Mouse (Mus musculus): ENCODE measurements at regions not wholly inside any gene's neighbourhood (a gene's known extent, or its start where the extent isn't known, plus 50 kb on each side); places are given as distances from the start of the nearest gene placed in this dataset.

DNA sequence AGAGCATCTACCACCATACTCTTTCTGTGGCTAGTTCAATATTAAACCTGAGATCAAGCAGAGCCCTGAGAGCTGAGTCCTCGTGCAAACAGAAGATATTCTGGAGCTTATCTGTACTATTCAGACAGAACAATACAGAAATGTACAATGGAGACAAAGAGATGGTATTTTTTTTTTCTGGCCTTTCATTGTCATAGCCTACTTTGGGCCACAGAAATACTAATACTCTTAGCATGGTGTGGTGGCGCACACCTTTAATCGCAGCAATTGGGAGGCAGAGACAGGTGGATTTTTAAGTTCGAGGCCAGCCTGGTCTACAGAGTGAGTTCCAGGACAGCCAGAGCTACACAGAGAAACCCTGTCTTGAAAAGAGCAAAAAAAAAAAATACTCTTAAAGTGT lies 404.7 kb upstream of the Slitrk5 start:
- Histone ChIP-seq H3K27me3 (ENCODE audit: control insufficient read depth, insufficient read depth, low read length) (no peaks in the 10 kb centered on the region), H3K4me1 (replicated peaks; ENCODE audit: control insufficient read depth, insufficient read depth) (no peaks in the 10 kb centered on the region), H3K36me3 (ENCODE audit: control insufficient read depth, insufficient read depth, low read length) (no peaks in the 10 kb centered on the region), H3K9ac (ENCODE audit: low read length) (no peak overlapping the region), H3K4me2 (replicated peaks; ENCODE audit: low read depth) (no peak overlapping the region), H3K4me3 (ENCODE audit: low read depth, low read length) (no peak overlapping the region), H3K9me3 (ENCODE audit: control insufficient read depth, low read length) (no peaks in the 10 kb centered on the region), H3K27ac (replicated peaks) (no peak overlapping the region)
- DNase-seq (ENCODE audit: low spot score), result no peak
- WGBS, result 76% methylated on average over 4 of the region's 4 CpGs
- no peak for ATAC-seq (ENCODE audit: low FRiP score, low TSS enrichment)
- no peak for TF ChIP-seq EP300 (optimal IDR thresholded peaks at IDR 0.05)
- no peak for TF ChIP-seq CTCF (IDR thresholded peaks at IDR 0.05; ENCODE audit: low read depth)

DNA sequence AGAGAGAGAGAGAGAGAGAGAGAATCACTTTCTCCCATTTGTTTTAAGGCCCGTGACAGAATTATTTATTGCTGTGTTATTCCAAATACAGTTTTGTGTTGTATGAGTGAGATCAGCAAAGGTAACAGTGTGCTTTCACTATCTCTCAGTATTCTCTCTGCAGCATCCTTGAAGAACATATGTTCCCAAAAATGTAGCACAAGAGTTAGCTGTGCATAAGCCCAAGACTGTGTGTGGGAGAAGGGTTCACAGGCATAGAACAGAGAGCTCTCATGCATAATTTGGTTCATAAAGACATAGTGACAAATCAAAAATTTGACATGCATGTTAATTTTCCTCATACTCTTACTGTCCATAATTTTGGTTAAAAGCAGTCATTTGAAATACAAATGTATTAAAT lies 393.5 kb upstream of the Slitrk5 start:
- Histone ChIP-seq H3K4me3 (ENCODE audit: low read depth, low read length) (no peak overlapping the region), H3K36me3 (ENCODE audit: control insufficient read depth, insufficient read depth, low read length) (no peaks in the 10 kb centered on the region), H3K9me3 (ENCODE audit: control insufficient read depth, low read length) (no peaks in the 10 kb centered on the region), H3K27ac (replicated peaks) (no peak overlapping the region), H3K4me2 (replicated peaks; ENCODE audit: low read depth) (no peak overlapping the region), H3K27me3 (ENCODE audit: control insufficient read depth, insufficient read depth, low read length) (no peaks in the 10 kb centered on the region), H3K9ac (ENCODE audit: low read length) (no peak overlapping the region), H3K4me1 (replicated peaks; ENCODE audit: control insufficient read depth, insufficient read depth) (no peaks in the 10 kb centered on the region)
- TF ChIP-seq CTCF (IDR thresholded peaks at IDR 0.05; ENCODE audit: low read depth), result no peak
- no peak for TF ChIP-seq EP300 (optimal IDR thresholded peaks at IDR 0.05)
- DNase-seq (ENCODE audit: low spot score) (no peak), ATAC-seq (ENCODE audit: low FRiP score, low TSS enrichment) (no peak)
- 83% methylated on average over 1 of the region's 1 CpGs for WGBS

DNA sequence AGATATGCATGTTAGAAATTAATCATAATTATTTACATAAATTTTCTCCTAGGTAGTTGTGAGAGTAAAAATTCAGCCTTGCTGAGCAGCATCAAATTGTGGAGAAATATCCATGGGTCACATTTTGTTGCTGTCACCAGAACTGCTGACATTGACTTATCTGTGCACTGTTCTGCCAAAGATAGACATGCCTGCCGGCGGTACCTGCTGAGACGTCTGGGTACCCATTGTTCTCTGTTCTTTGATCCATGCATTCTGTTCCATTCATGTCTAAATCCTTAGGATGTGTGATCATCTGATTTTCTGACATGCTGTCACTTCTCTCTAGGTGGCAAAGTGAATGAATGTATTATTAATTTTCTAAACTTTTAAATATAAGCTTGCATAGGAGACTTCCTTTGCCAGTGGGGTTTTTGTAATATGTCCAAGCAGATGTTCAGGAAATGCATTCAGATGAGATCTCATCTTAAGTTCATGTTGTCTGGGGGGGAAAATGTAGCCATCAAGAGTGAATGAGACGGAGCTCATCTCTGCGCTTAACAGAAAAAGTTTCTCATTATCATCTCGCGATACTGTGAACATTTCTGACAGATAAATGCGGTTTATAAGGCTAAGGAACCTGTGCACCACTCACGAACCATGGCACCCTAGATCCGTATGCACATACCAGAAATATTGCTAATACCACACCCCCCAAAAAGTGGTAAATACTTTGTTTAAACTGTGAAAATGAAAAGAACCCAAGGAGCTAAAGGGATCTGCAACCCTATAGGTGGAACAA lies 391.0 kb upstream of the Slitrk5 start:
- ATAC-seq (ENCODE audit: low FRiP score, low TSS enrichment) (no peak), DNase-seq (ENCODE audit: low spot score) (no peak)
- H3K4me2 ChIP-seq (replicated peaks; ENCODE audit: low read depth), result no peak overlapping the region
- no peaks in the 10 kb centered on the region for H3K4me1 ChIP-seq (replicated peaks; ENCODE audit: control insufficient read depth, insufficient read depth)
- TF ChIP-seq EP300 (optimal IDR thresholded peaks at IDR 0.05), result no peak
- no peak for TF ChIP-seq CTCF (IDR thresholded peaks at IDR 0.05; ENCODE audit: low read depth)
- no peak overlapping the region for H3K4me3 ChIP-seq (ENCODE audit: low read depth, low read length)
- no peak overlapping the region for H3K27ac ChIP-seq (replicated peaks)
- no peak overlapping the region for H3K9ac ChIP-seq (ENCODE audit: low read length)
- H3K36me3 ChIP-seq (ENCODE audit: control insufficient read depth, insufficient read depth, low read length), result no peaks in the 10 kb centered on the region
- no peaks in the 10 kb centered on the region for H3K27me3 ChIP-seq (ENCODE audit: control insufficient read depth, insufficient read depth, low read length)
- 81% methylated on average over 10 of the region's 10 CpGs for WGBS
- H3K9me3 ChIP-seq (ENCODE audit: control insufficient read depth, low read length), result no peaks in the 10 kb centered on the region

DNA sequence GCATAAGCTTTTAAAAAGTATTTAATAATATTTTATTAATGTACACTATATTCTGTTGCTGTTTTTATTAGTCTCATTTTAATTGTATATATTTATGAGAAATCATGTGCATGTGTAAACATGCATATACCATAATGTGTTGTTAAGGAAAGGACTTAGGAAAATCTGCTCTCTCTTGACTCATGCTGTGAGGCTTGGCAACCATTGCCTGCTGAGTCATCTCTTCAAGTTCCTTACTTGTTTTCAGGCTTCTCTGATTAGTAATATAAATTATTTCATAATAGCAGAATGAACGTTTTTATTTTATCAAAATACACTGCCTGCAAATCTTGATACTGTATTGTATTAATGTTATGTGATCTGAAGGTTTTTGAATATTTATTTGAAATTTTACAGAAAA lies 388.9 kb upstream of the Slitrk5 start:
- H3K27ac ChIP-seq (replicated peaks), result no peak overlapping the region
- no peak overlapping the region for H3K4me3 ChIP-seq (ENCODE audit: low read depth, low read length)
- H3K4me1 ChIP-seq (replicated peaks; ENCODE audit: control insufficient read depth, insufficient read depth), result no peaks in the 10 kb centered on the region
- H3K36me3 ChIP-seq (ENCODE audit: control insufficient read depth, insufficient read depth, low read length), result no peaks in the 10 kb centered on the region
- H3K9ac ChIP-seq (ENCODE audit: low read length), result no peak overlapping the region
- H3K9me3 ChIP-seq (ENCODE audit: control insufficient read depth, low read length), result no peaks in the 10 kb centered on the region
- 26% methylated on average over 1 of the region's 1 CpGs for WGBS
- ATAC-seq (ENCODE audit: low FRiP score, low TSS enrichment), result no peak
- no peaks in the 10 kb centered on the region for H3K27me3 ChIP-seq (ENCODE audit: control insufficient read depth, insufficient read depth, low read length)
- DNase-seq (ENCODE audit: low spot score), result no peak
- no peak for TF ChIP-seq EP300 (optimal IDR thresholded peaks at IDR 0.05)
- no peak for TF ChIP-seq CTCF (IDR thresholded peaks at IDR 0.05; ENCODE audit: low read depth)
- no peak overlapping the region for H3K4me2 ChIP-seq (replicated peaks; ENCODE audit: low read depth)

DNA sequence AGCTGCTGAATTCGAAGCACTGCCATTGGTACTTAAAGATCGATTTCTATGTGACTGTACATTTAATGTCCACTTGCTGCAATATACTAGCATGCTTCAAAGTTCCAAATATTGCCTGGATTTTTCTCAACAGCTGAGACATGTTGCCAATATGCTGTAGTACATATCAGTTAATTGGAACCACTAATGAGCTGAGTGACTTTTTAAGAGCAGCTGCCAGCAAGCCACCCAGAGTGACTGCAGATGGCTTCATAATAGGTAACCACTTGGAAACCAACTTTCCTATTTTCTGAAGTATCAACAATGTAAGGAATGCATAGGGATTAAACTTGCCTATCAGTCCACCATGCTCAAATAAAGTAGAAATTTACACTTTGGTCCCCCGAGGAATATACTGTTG lies 379.4 kb upstream of the Slitrk5 start:
- no peaks in the 10 kb centered on the region for H3K27me3 ChIP-seq (ENCODE audit: control insufficient read depth, insufficient read depth, low read length)
- H3K9ac ChIP-seq (ENCODE audit: low read length), result no peak overlapping the region
- no peaks in the 10 kb centered on the region for H3K4me1 ChIP-seq (replicated peaks; ENCODE audit: control insufficient read depth, insufficient read depth)
- H3K36me3 ChIP-seq (ENCODE audit: control insufficient read depth, insufficient read depth, low read length), result no peaks in the 10 kb centered on the region
- H3K4me2 ChIP-seq (replicated peaks; ENCODE audit: low read depth), result no peak overlapping the region
- H3K4me3 ChIP-seq (ENCODE audit: low read depth, low read length), result no peak overlapping the region
- H3K27ac ChIP-seq (replicated peaks), result no peak overlapping the region
- no peaks in the 10 kb centered on the region for H3K9me3 ChIP-seq (ENCODE audit: control insufficient read depth, low read length)
- TF ChIP-seq CTCF (IDR thresholded peaks at IDR 0.05; ENCODE audit: low read depth) (no peak), EP300 (optimal IDR thresholded peaks at IDR 0.05) (no peak)
- 79% methylated on average over 3 of the region's 3 CpGs for WGBS
- DNase-seq (ENCODE audit: low spot score) (no peak), ATAC-seq (ENCODE audit: low FRiP score, low TSS enrichment) (no peak)

GRCm38 (mm10) chr14:111297796-111298195 lies 377.1 kb upstream of the Slitrk5 start:
- no peak overlapping the region for H3K4me3 ChIP-seq (ENCODE audit: low read depth, low read length)
- H3K27me3 ChIP-seq (ENCODE audit: control insufficient read depth, insufficient read depth, low read length), result no peaks in the 10 kb centered on the region
- no peak for ATAC-seq (ENCODE audit: low FRiP score, low TSS enrichment)
- no peaks in the 10 kb centered on the region for H3K36me3 ChIP-seq (ENCODE audit: control insufficient read depth, insufficient read depth, low read length)
- no peaks in the 10 kb centered on the region for H3K9me3 ChIP-seq (ENCODE audit: control insufficient read depth, low read length)
- TF ChIP-seq EP300 (optimal IDR thresholded peaks at IDR 0.05) (no peak), CTCF (IDR thresholded peaks at IDR 0.05; ENCODE audit: low read depth) (no peak)
- H3K9ac ChIP-seq (ENCODE audit: low read length), result no peak overlapping the region
- H3K4me1 ChIP-seq (replicated peaks; ENCODE audit: control insufficient read depth, insufficient read depth), result no peaks in the 10 kb centered on the region
- no peak overlapping the region for H3K4me2 ChIP-seq (replicated peaks; ENCODE audit: low read depth)
- H3K27ac ChIP-seq (replicated peaks), result no peak overlapping the region
- DNase-seq (ENCODE audit: low spot score), result no peak

Data from stomach, postnatal 0 days (tissue).